Comparison of ENCODE assay signal across 10 mouse cellular contexts in the genomic region with DNA sequence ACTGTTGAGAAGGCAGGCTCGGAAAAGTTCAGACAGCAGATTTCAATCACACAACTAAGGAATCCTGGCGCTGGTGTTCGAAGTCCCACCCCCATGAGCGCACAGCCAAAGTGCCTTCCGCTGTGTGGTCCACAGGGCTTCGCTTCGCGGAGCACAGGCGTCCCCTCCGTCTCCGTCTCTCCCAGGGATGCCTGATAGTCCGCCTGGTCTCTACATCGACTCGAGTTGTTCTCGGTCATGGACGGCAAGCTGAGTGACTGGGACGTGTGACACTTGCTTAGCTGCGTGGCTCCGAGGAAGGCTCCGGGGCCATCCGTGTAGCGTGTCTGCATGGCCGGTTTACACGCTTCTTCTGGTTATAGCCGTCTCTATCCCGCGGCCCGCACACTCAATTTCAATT.
A peak's percentile ranks its signal among the peaks of the same experiment; 100 is the strongest.
DNase-seq lines count a peak whose midpoint lies in the region; ATAC-seq and TF ChIP-seq lines count a peak whose summit lies in the region.
"Had no signal": no experiment of that assay in that cellular context is flagged by ENCODE, and none has a peak within 500 bp of the region (broad histone marks: within the 10 kb centered on the region; RNA-seq: fewer than 3 reads in every experiment).

No protein-coding gene starts in this region.

- H3K27me3 ChIP-seq in kidney, embryonic 16.5 days (ENCODE audit: insufficient read depth, low read length) = peaks cover 12% of the 10 kb centered on the region; the same call in 1 of the 2 replicates
- H3K27me3 ChIP-seq in kidney, adult 2 months (replicated peaks; ENCODE audit: control insufficient read depth, insufficient read depth, low read length) = no peaks in the 10 kb centered on the region
- H3K27me3 ChIP-seq in hindbrain, embryonic 12.5 days = peaks cover 6% of the 10 kb centered on the region
- H3K27me3 ChIP-seq in midbrain, embryonic 16.5 days (ENCODE audit: control insufficient read depth, insufficient read depth, low read depth, low read length) = no peaks in the 10 kb centered on the region; the same call in 1 of the 2 replicates

- WGBS in kidney, embryonic 16.5 days = 58% methylated on average over 28 of the region's 28 CpGs
- 65% methylated on average over 28 of the region's 28 CpGs for WGBS in kidney, adult 2 months
- 32% methylated on average over 28 of the region's 28 CpGs for WGBS in hindbrain, embryonic 12.5 days
- 35% methylated on average over 28 of the region's 28 CpGs for WGBS in midbrain, embryonic 16.5 days

- 0 out of 2 replicates have a peak overlapping the region, but pooled peaks have one; percentile 4 for H3K4me2 ChIP-seq in kidney, embryonic 16.5 days (replicated peaks; ENCODE audit: low read depth, low read length)
- peak overlapping the region; percentile 44 for H3K4me2 ChIP-seq in hindbrain, embryonic 12.5 days (replicated peaks)
- H3K4me2 ChIP-seq in midbrain, embryonic 16.5 days (ENCODE audit: low read length) = peak overlapping the region; percentile 44

- no peaks in the 10 kb centered on the region for H3K4me1 ChIP-seq in kidney, embryonic 16.5 days (ENCODE audit: insufficient read depth, low read length)
- no peaks in the 10 kb centered on the region for H3K4me1 ChIP-seq in kidney, adult 2 months (ENCODE audit: control insufficient read depth, insufficient read depth, low read length)
- peaks cover 21% of the 10 kb centered on the region for H3K4me1 ChIP-seq in hindbrain, embryonic 12.5 days
- H3K4me1 ChIP-seq in midbrain, embryonic 16.5 days (ENCODE audit: control insufficient read depth, insufficient read depth, low read length) = peaks cover 4% of the 10 kb centered on the region

- H3K36me3 ChIP-seq in kidney, embryonic 16.5 days (ENCODE audit: insufficient read depth, low read length) = no peaks in the 10 kb centered on the region
- no peaks in the 10 kb centered on the region for H3K36me3 ChIP-seq in kidney, adult 2 months (ENCODE audit: control insufficient read depth, insufficient read depth, low read length)
- no peaks in the 10 kb centered on the region for H3K36me3 ChIP-seq in hindbrain, embryonic 12.5 days
- H3K36me3 ChIP-seq in midbrain, embryonic 16.5 days (ENCODE audit: control insufficient read depth, insufficient read depth, low read length) = no peaks in the 10 kb centered on the region

- H3K27ac ChIP-seq in kidney, embryonic 16.5 days (ENCODE audit: low read length) = no peak overlapping the region
- no peak overlapping the region for H3K27ac ChIP-seq in kidney, adult 2 months (ENCODE audit: insufficient read depth, low read depth, low read length)
- peak overlapping the region; percentile 30; the same call in 1 of the 2 replicates for H3K27ac ChIP-seq in hindbrain, embryonic 12.5 days
- no peak overlapping the region for H3K27ac ChIP-seq in midbrain, embryonic 16.5 days (ENCODE audit: low read length)
- H3K27ac ChIP-seq: macrophage had no signal

- no peak for TF ChIP-seq CTCF in kidney, adult 2 months (conservative IDR thresholded peaks at IDR 0.05; ENCODE audit: insufficient read depth, insufficient read length, low read depth, low read length)

- DNase-seq in kidney, adult 2 months = no peak
- DNase-seq in embryo, embryonic 9.5 days (ENCODE audit: extremely low spot score) = peak; percentile 30
- DNase-seq in frontal cortex, postnatal 10 days (ENCODE audit: low spot score in 2 of 2) = no peak
- no peak for DNase-seq in left cerebral cortex, postnatal 14 days (ENCODE audit: low spot score in 2 of 2)
- DNase-seq in cerebellum, adult 11 months = no peak
- DNase-seq: thymus, postnatal 14 days had no signal

- H3K4me3 ChIP-seq in kidney, embryonic 16.5 days (ENCODE audit: low read length) = no peak overlapping the region
- H3K4me3 ChIP-seq in kidney, adult 2 months (ENCODE audit: insufficient read depth, low read depth, low read length) = no peak overlapping the region
- H3K4me3 ChIP-seq in hindbrain, embryonic 12.5 days = peak overlapping the region; percentile 11; the same call in 1 of the 2 replicates
- no peak overlapping the region for H3K4me3 ChIP-seq in midbrain, embryonic 16.5 days (ENCODE audit: low read depth, low read length)

- peak; percentile 12; the same call in 1 of the 2 replicates for ATAC-seq in kidney, embryonic 16.5 days (ENCODE audit: low FRiP score, low TSS enrichment)
- ATAC-seq in hindbrain, embryonic 12.5 days (ENCODE audit: low FRiP score) = peak; percentile 66; the same call in 1 of the 2 replicates
- peak; percentile 48 for ATAC-seq in midbrain, embryonic 16.5 days

- intact Hi-C loops in left cerebral cortex, postnatal 14 days (cut with DNase I) = no loop called here

- no peaks in the 10 kb centered on the region for H3K9me3 ChIP-seq in kidney, embryonic 16.5 days (ENCODE audit: low read length)
- no peaks in the 10 kb centered on the region for H3K9me3 ChIP-seq in hindbrain, embryonic 12.5 days (replicated peaks)
- H3K9me3 ChIP-seq in midbrain, embryonic 16.5 days (replicated peaks; ENCODE audit: control insufficient read depth, low read length, poor library complexity, severe bottlenecking) = no peaks in the 10 kb centered on the region

- TF ChIP-seq POLR2A in kidney, adult 2 months (IDR thresholded peaks at IDR 0.05; ENCODE audit: low read depth, low read length) = no peak

- H3K9ac ChIP-seq in kidney, embryonic 16.5 days (replicated peaks; ENCODE audit: low read length) = no peak overlapping the region
- H3K9ac ChIP-seq in hindbrain, embryonic 12.5 days = no peak overlapping the region
- H3K9ac ChIP-seq in midbrain, embryonic 16.5 days (ENCODE audit: low read depth, low read length) = no peak overlapping the region

Comparison
In these comparisons a context has a peak if more than half of its experiments do, and no peak if none do; other contexts are left out.
1. ATAC-seq: peak in every context shown above with its lines; median percentile 66 in hindbrain, embryonic 12.5 days; 48 in midbrain, embryonic 16.5 days; 12 in kidney, embryonic 16.5 days.